Mouse (Mus musculus) duodenum, adult 2 months (tissue): ENCODE data around the gene Med10. TPM values are rescaled to one million over a fixed set of nuclear protein-coding genes. Genes with fewer than 3 reads are reported as not detected.

ENCODE experiments used
- polyA plus RNA-seq: library from polyadenylated mRNA; depleted of rRNA; stranded (reverse); fragments of >200 nt; gene quantifications from 2 replicates; pipeline ENCODE4 v1.2.3, GENCODE M21; 2012; ENCODE audit warnings: low replicate concordance; rRNA removed

Gene Med10
- 14.0 and 17.2 TPM in 2 replicates for polyA plus RNA-seq

DNA sequence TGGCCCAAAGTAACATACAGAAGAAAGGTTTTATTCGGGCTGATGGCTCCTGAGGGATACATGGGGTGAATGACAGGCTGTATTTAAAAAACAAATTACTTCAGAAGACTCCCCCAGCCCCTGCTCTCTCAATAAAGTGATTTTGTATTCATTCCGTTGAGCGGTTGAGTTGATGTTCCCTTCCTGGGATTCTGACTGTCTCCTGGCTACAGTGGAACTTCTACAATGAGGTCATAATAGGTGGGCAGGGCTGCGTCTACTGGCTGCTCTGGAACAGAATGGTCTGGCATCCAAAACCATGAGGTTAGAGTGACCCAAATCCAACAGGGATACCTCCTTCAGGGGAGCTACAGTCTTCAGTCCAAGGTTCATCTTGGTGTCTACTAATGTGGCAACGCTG, at the start of gene Med10:
Gene Med10 (plus strand): TSS at position 301 of the 400 bp plus-strand sequence.

Other genes starting within 250 kb of the Med10 start
- gene Srd5a1, start 191.0 kb upstream of the Med10 start, polyA plus RNA-seq, result 11.7 and 17.7 TPM in 2 replicates
- 0.18 and 0.57 TPM in 2 replicates for gene Ube2ql1, start 62.5 kb upstream of the Med10 start, polyA plus RNA-seq